Mouse (Mus musculus) urinary bladder, postnatal 0 days (tissue): Measurements from ENCODE around the gene Speer2. TPM values are rescaled to one million over a fixed set of nuclear protein-coding genes. Genes with fewer than 3 reads are reported as not detected.

Experiments
- polyA plus RNA-seq: library from polyadenylated mRNA; unstranded; fragments of >200 nt; fragmentation: Nextera tagmentation; extraction: Ambion mirVana; gene quantifications from 2 replicates; pipeline ENCODE4 v1.2.1, GENCODE M21; 2015

Gene Speer2
- polyA plus RNA-seq: not detected in 2 replicates

DNA sequence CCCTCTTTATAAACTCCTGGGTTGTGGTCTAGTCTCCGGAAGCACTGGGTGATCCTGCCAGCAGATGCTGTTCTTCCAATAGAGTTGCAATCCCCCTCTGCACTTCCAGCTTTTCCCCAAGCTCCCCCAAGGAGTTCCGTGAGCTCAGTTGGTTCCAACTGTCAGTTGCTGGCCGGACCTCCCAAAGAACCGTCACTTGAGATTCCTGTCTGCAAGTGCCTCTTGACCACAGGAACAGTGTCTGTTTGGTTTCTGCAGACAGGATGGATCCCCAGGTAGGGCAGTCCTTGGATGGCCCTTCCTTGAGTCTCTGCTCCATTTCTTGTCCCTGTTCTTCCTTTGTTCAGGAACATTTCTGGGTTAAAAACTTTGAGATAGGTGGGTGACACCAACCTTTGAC is at the start of gene Speer2:
Gene Speer2 (minus strand): TSS at position 101 of the 400 bp plus-strand sequence.

